Mouse (Mus musculus) megakaryocyte-erythroid progenitor cell, adult 5-6 weeks (primary cell): ENCODE data around the gene 1700025C18Rik. TPM values are rescaled to one million over a fixed set of nuclear protein-coding genes. Genes with fewer than 3 reads are reported as not detected.

Experiments
- ATAC-seq: replicated peaks from 2 replicates; pipeline ENCODE4 v1.8.0; 2016; ENCODE audit warnings: mild to moderate bottlenecking, inconsistent platforms; ENCODE audit not compliant: severe bottlenecking, poor library complexity, low FRiP score, low TSS enrichment
- total RNA-seq, 2 experiments: library from RNA; stranded (forward) in 1 of 2; stranded (reverse) in 1 of 2; fragments of 200-1000, 215-1000 nt in 1 of 2; fragments of >200 nt in 1 of 2; fragmentation: Nextera tagmentation in 1 of 2; gene quantifications; 2 replicates each; pipeline ENCODE4 v1.2.3; 2014 to 2017

1700025C18Rik gene
- total RNA-seq, 2 experiments from 2014 or later: not detected

DNA sequence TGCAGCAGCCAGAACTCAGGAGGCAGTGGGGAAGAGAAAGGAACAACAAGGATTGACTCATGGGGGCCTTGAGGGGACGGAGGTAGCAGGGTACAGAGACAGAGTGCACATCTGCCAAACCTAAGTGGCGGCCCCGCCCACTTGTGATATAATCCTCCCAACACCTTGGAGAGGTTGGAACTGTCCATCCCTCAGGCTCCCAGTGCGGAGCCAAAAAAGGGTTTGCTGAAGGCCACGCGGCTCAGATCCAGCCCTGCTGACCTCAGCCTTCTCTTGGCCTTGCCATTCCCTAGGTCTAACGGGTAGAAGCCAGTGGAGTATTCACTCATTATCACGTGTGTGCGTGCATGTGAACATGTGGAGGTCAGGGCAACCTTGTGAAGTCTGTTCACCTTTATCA lies 9.9 kb downstream of the 1700025C18Rik start:
- ATAC-seq: no peak

DNA sequence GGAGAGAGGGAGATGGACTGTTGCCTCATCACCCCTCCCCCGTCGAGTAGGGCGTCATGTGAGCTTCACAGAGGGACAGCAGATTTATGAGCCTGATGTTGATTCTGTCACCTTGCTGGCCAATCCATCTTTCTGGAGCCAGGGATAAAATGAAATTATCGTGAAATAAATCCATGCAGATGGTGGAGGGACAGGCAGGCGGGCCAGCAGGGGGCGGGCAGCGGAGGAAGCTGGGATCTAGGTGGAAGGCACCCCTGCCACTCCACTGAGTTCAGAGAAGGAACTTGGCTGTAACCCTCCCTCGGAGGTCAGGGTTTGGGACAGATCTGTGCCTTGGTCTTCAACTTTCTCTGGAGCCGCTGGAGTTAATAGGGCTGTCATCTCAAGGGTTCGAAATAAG lies 11.9 kb downstream of the 1700025C18Rik start:
- ATAC-seq: no peak

DNA sequence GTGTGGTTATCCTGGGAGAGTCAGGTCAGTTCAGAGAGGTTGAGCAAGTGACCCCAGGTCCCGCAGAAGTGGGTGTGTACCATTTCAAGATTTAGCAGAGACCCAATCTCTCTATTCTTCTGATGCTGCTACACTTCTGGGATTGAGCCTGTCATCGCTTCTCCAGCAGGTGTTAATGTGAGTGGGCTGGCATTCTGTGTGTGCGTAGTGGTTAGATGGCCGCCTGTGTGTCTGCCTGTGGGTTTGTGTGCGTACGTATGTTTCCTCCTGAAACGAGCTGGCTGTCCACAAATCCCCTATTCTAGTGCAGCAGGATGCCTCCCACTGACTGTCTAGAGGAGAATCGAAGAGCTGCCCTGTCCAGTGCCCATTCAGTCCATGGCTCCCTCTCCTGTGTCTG lies 12.5 kb downstream of the 1700025C18Rik start:
- no peak for ATAC-seq

DNA sequence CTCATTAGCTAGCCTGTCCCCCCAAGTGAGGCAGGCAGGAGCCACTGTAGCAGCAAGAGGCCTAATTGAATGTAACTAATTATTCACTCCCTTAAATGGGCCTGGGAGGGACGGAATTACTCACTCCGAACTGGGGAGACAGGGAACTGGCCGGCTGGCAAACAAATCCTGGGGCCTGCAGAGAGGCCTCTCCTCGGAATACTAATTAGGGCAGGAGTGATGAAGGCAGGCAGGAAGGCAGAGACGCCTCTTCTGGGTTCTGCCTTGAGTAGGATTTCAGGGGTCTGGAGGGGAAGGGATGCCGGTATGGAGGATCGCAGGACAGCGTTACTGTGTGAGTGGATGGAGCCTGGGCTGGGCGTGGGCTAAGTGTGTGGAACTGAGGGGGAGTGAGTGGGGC lies 13.5 kb downstream of the 1700025C18Rik start:
- no peak for ATAC-seq

DNA sequence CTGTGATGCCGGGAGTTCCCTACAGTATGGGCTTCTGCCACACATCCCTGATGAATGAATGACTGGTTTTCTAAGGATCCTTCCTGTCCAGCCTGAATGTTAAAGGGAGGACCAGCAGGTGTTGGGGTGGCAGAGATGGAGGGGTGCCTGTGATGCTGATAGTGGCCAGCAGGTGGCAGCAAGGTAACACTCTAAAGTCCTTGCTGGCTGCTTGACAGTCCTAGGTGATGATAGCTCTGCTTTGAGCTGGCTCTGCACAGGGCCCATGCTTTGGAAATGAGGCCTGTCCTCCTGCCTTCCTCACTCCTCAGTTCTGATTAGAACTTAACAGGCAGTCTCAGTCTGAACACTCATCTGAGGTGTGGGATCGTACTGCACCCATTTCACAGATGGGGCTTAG lies 15.6 kb downstream of the 1700025C18Rik start:
- ATAC-seq: peak; percentile 81

DNA sequence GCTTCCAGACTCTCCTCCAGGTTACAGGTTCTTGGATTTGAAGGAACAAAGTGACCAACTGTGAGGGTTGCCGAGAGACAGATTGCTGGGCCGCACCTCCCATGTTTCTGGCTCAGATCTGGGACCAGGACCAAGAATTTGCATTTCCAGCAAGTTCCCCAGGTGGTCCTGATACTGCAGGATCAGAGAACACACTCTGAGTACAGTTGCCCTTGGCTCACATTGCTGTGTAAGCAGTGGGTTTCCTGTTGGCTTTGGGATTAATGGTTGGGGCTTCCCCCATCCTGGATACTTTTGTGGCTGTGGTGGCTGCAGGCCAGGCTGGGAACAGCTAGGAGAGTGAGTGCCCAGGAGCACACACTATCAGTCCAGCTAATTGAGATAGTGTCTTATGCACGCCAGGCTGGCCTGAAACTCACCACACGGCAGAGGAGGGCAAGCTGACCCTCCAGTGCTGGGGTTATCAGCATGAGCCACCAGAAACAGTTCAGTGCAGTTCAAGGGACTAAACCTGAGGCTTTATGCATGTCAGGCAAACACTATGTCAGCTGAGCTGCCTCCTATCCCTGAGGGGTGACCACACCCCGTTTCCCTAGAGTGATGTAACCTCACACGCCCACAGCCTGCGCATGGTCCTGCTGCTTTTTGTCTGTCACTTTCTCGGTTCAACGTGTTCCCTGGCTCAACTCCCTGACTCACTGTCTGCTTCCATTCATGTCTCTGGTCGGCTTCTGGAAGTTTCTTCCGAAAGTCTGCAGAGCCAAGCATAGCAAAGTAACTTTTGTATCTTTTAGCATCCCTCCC lies 16.3 kb downstream of the 1700025C18Rik start:
- 0 out of 2 replicates have a peak, but pooled peaks have one; percentile 25 for ATAC-seq

DNA sequence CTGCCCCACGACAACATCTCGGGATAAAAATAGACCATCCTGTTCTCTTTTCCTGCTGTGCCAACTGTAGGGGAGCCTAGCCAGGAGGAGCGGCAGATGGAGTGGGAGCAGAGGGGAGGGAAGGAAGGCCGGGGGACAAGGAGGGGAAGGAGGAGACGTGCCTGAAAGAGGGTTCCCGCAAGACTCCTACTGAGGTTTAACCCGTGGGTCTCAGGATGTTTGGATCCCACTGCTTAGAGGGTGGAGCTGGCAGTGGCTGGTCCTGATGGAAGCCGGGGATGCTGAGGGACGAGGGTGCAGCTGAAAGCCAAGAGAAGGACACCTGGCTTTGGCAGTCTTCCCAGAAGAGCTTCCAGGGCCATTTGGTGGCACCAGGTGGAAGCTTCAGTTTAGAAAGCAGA lies 17.2 kb downstream of the 1700025C18Rik start:
- ATAC-seq: no peak

DNA sequence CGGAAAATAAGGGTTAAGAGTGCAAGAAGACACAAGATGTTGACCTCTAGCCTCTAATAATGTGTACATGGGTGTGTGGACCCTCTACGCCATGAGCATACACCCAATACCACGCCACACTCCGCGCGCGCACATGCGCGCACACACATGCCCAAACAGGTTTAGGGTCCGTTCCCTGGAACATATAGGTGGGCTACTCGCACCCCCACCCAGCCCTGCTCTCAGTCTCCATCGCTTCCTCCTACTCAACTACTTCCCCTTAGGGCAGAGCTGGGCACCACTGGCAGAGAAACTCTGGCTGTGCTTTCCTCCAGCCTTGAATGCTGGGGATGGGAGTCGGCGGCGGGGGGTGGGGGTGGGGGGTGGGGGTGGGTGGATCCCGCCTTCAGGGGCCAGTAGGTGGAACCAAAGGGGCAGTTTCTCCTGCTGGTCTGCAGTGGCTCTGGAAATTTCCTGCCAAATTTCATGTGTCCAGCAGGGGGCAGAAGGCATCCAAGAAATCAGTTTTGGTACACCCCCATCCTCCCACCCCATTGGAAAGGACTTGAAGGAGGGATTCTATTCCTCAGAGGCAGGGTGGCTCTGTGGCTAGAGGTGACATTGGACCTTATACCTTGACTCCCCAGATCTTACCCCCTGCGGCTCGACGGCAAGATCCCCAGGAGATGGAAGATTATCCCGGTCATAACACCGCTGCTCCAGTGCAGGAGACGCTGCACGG lies 20.3 kb downstream of the 1700025C18Rik start:
- 0 out of 2 replicates have a peak, but pooled peaks have one; percentile 32 for ATAC-seq

DNA sequence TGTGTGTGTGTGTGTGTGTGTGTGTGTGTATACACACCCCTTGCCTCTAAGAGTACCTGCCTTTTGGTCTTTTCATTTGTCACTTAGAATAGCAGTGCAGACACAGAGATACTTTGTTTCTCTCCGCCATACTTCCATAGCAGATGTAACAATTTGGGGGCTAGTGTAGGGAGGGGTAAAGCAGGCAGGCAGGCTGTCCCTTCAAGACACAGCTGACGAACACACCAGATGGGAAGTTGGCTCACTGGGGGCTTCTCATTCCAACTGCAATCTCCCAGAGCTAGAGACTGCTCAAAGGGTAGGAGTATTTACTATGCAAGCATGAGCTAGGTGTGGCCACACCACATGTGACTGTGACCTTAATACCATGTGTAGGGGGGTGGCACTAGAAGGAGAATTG lies 21.7 kb downstream of the 1700025C18Rik start:
- no peak for ATAC-seq

DNA sequence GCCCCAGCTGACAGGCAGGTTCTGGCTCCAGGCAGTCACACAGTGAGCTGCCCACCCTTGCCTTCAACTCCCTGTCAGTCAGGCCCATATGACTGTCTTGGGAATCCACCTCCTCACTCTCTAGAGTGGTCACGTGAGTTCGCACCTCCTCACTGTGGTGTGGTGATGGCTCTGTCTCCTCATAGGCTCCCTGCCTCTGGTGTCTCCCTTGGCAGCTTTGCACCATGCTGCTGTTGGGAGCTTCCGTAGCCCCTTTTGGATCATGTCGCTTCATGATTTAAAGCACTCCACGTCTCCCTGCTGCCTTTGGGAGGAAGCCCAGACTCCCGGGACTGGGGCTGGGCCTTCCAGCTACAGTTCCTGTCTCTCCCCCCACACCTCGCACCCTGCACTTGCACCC lies 26.1 kb downstream of the 1700025C18Rik start:
- no peak for ATAC-seq

DNA sequence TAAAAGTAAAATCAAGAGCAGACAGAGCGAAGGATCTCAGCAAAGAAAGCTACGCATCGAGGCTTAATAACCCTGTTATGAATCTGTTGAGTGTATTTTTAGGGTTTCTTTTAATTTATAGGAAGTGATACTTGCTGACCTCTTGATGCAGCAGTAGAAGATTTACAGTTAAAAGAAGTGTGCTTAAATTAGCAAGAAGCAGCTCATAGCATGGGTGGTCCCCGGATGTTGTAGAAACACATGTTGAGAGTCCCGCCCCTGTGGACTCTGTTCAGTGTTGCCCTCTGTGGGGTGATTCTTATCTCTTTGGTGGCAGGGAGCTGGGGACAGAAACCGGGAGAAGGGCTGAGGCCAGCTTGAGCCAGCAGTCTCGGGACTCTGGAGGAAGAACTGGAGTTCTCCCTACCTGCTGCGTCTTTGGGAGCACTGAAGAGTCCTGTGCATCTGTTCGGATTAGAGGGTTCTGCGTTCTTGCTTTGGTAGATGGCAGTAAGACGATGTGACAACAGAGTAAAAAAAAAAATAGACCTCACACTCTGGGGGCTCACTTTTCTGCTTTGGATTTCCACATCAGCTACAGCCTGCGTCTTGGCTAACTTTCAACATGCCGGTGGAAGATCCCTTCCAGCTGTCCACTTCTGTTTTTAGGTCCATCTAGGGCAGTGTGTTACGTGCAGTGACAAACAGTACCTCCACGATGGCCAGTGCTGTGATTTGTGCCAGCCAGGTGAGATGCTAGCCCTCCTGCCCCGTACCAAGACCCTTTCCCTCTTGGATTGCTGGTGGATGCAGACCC lies 28.7 kb downstream of the 1700025C18Rik start:
- no peak for ATAC-seq

DNA sequence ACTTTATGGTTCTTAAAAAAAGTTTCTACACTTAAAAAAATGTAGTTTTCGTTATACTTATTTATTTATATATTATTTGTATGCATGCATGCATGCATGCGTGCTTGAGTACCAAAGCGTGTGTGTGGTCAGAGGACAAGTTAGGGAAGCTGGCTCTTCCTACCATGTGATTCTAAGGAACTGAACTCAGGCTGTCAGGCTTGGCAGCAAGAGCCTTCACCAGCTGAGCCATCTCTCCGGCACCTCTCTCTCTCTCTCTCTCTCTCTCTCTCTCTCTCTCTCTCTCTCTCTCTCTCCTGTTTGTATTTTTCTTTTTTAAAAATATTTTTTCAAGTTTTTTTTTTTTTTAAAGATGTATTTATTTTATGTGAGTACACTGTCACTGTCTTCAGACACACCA lies 30.6 kb downstream of the 1700025C18Rik start:
- no peak for ATAC-seq

DNA sequence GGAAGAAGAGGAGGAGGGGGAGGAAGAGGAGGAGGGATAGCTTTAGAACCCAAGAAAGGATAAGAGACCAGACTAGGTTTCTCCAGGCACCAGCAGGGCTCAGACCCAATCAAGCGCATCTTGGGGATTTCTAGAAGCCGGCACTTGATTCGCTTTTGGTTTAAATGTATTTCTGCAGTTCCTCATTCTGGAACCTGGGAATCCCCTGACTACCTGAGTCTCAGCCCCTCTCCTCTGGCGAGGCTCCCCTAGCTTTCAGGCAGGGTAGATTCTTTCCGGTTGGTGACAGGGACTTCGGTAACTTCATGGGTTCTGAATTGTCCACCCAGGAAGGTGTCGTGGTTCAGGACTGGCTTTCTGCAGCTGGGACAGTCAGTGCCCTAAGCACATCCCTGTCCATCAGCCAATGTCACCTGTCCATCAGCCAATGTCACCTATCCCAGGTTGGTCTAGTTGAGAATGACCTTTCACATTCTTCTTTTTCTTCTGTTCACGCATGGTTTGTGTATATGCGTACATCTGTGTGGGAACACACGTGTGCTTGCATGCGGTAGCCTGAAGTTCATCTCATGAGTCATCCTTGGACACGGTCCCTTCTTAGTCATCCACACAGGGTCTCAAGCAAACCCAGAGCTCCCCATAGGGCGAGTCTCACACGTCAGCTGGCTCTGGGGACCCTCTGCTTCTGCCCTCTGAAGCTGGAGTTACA lies 34.0 kb downstream of the 1700025C18Rik start:
- no peak for ATAC-seq

DNA sequence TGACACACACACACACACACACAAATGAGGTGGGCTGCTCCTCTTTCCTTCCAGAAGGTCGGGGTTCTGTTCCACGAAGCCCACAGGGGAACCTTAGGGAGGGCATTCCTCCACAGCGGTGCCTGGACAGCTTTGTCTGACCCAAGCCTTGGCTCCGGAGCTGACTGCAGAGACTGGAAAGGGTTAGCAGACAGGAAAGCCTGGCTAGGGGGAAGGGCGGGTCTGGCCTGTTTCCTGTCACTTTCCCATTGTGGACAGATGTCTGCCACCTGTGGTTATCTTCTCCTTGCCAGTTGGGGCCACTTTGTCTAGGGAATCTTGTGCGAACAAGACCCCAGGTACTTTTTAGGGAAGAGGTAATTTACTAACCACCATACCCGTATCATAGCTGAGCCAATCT lies 34.6 kb downstream of the 1700025C18Rik start:
- no peak for ATAC-seq

DNA sequence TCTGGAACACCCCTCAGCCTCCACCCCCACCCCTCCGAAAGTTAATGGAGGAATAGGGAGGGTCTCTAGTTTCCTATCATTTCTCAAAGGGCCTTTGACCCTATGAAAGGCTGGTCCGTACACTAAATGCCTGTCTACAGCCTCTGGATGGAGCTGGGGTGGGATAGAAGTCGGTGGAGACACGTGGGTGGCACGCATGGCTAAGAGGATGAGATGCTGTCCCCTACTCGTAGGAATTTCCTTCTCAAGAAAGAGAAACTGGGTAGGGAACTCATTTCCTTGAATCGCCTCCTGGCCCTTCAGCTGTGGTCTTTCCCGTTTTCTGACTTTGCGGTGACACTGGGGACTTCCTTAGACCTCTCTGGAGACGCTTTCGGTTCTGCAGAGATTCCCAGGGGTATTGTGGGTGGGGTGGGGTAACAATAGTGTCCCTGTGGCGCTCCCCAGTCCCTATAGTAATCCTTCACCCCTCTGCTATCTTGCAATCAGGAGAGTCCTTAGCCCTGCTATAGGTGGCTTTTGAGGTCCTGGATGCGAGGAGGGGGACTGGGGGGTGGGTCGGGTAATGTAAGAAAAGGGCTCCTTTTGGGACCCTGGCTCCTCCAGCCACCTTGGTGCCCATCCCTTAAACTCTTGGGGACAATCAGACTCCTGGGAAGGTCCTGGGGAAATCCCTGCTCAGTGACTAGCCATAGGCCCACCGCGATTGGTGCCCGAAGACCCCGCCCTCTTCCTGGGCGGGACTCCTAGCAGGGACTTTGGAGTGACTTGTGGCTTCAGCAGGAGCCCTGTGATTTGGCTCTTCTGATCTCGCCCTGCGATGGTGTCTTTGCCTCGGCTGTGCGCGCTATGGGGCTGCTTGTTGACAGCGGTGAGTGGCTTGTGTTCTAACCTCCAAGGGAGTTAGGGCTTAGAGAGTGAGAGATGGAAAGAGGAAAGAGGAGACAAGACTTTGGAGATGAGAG lies 35.4 kb downstream of the 1700025C18Rik start, which contains the start of gene Cd40:
TSS of gene Cd40 (plus strand) at position 740 of the 965 bp plus-strand sequence.
- ATAC-seq: no peak

DNA sequence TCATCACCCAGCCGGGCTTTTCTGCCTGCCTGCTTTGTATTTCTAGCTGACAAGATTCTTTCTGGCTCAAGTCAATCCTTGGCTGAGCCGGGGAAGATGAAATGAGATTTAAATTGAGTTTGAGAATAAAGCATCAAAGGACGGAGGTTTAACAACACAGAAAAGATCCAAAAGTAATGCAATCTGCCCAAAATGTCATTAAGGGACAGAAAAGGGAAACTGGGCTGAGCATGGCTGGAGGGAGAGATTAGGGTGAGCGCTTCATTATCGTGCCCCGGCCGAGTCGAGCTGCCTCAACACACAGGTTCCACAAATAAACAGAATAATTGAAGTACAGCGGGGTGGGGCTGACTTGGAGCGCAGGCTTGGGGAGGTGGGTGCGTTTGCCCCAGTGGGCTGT lies 39.0 kb downstream of the 1700025C18Rik start:
- ATAC-seq: peak; percentile 53; the same call in 1 of the 2 replicates

DNA sequence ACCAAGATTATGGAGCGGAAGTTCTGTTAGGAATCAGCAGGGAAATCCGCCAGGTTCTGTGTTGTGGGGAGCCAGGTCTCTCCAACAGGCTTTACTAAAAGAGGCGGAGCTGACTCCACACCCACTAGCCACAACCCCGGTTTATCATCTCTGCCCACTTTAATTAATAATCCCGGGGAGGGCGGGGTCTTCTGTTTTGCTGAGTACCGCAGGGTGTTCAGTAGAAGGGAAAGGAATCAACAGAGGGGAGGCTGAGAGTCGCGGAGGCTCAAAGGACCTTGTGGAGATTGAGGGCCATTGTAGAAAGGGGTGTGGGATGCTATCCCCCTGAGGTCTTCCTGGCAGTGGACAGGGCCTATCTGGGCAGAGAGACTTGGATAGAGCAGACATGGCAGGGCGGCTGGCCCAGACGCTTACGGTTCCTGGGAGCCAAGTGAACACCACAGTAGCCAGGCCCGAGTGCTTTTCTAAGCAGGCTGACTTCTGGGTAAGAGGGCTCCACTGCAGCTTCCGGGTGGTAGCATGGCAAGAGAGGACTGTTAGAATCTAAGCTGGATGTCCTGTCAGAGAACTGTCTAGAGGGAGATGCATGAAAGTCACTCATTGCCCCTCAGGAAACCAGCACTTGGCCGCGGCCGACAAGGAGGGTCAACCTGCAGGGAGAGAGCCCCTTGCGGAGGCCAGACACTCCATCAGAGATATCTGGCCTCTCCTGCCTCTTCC lies 39.6 kb downstream of the 1700025C18Rik start:
- peak; percentile 26; the same call in 1 of the 2 replicates for ATAC-seq

DNA sequence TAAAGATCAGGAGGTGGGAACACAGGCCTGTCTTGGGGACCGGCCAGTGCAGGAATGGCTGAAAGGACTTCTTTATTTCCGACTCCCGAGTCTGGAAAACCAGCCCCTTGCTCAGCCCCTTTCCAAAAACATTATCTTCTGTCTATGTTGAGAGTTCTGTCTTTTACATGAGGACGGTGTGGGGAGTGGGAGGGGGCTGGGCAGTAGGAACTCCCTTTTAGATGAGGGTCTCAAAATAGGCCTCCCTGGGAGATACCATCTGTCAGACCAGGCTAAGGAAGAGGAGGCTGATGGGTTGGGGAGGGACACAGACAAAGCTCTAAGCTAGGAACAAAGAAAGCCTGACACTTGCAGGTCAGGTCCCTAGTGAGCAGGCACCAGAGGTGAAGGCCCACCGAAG lies 41.5 kb downstream of the 1700025C18Rik start:
- no peak for ATAC-seq
